Mouse (Mus musculus): ENCODE measurements around the gene Pcare. TPM values are rescaled to one million over a fixed set of nuclear protein-coding genes. Genes with fewer than 3 reads are reported as not detected.

Pcare gene
- total RNA-seq (2021), result under 1 TPM; 0.10 to 0.18 TPM
- long read RNA-seq, experiment 1, result 0 reads
- long read RNA-seq, experiment 2, result 0 reads

DNA sequence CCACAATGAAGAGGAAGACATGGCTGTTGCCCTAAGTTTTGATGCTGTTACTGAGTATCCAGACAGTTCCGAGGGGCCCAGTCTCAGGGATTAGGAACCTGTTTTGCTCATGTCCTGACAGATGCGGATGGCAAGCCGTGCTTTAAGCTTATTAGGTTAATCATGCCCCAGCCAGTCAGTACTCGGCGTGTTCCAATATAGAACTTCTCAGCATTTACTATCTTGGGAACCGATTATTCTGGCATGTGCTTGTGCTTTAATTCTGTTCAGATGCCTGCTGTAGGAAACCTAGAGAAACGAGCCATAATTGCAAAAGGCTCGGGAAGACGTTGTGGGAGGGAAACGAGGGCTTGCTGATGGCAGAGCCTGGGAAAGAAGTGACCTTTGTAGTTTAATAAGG lies at the start of gene Pcare:
Gene Pcare, minus strand, starts transcription at position 64 of the 400 bp plus-strand sequence.
- no peak for TF ChIP-seq CTCF (conservative IDR thresholded peaks at IDR 0.05)
- H3K27ac ChIP-seq, result no peak within 1 kb of the TSS
- peak in 1 of 2 experiments; percentile 16 for DNase-seq (ENCODE audit: low spot score in 2 of 2)
- H3K4me3 ChIP-seq, result no peak within 1 kb of the TSS

DNA sequence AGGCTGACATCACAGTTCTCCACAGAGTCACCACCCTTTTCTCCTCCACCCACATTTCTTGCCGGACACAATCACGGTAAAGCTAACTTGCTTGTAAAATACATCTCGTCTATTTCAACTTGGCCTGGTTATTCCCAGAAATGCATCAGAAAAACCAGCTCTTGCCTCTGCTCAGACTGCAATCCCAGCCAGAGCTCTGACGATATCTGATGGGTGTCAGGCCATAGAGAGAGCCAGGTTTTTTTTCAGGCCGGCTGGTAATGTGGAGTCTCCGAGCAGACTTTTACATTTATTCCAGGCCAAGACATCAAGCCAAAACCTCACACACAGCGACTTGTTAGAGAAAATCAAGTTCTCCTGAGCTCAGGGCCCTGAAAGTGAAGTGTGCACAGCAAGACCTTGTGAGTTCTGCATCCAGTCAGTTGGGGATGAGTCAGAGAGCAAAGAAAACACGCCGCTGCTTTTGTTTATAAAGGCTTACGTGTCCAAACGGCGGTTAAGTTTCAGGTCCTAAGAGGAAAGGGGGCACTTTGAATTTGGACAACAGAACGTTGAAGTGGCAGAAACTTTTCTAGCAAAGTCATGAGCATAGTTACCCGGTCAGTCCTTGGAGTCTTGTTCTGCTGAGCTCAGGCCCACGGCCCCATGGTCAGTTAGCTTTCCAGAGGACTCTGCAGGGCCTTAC lies 43.0 kb upstream of the Pcare start:
- H3K27ac ChIP-seq, result no peak overlapping the region
- no peak for DNase-seq (ENCODE audit: low spot score in 2 of 2)
- no peak for TF ChIP-seq CTCF (conservative IDR thresholded peaks at IDR 0.05)
- H3K4me3 ChIP-seq, result no peak overlapping the region

DNA sequence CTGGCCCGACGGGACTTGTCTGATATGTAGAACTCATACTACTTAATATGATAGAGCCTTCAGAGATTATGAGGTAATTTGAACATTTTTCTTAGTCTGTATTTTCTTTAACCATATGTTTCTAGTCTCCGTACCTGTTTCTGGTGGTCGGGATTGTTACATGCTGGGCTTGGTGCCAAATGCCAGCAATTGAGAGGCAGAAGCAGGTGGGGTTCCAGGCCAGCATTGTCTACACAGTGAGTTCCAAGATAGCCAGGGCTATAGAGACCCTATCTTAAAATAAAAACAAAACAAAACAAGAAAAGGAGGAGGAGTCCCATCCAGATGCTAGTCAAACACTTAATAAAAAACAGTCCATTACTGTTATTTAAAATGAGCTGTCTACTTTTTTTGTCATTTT lies 38.9 kb upstream of the Pcare start:
- no peak for TF ChIP-seq CTCF (conservative IDR thresholded peaks at IDR 0.05)
- DNase-seq (ENCODE audit: low spot score in 2 of 2), result no peak
- Histone ChIP-seq H3K27ac (no peak overlapping the region), H3K4me3 (no peak overlapping the region)

DNA sequence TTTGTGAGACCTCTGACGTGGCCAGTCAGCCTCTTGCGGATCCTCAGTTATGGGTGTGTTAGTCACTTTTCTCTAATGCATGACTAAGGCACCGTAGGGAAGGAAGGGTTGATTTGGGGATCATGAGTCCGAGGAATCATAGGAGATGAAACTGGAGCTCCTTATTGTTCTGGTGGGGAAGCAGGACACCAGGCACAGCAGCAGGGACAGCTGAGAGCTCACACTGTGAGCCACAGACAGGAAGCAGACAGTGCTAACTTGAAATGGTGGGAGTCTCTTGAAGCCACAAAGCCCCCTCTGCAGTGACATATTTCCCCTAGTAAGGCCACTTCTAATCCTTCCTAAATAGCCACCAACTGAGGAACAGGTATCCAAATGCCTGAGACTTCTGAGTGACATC lies 38.4 kb upstream of the Pcare start:
- Histone ChIP-seq H3K4me3 (no peak overlapping the region), H3K27ac (no peak overlapping the region)
- DNase-seq (ENCODE audit: low spot score in 2 of 2), result no peak
- TF ChIP-seq CTCF (conservative IDR thresholded peaks at IDR 0.05), result no peak

DNA sequence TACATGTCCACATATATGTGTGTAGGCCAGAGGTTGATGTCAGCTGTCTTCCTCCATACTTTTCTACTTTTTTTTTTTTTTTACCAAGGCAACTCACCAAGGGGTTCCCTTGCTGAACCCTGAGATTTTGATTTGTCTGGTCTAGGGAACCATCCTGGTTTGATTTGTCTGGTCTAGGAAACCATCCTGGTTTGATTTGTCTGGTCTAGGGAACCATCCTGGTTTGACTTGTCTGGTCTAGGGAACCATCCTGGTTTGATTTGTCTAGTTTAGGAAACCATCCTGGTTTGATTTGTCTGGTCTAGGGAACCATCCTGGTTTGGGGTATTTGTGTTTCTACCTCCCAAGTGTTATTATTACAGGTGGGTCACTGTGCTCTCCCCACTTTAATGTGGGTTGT lies 33.8 kb upstream of the Pcare start:
- Histone ChIP-seq H3K4me3 (no peak overlapping the region), H3K27ac (no peak overlapping the region)
- no peak for DNase-seq (ENCODE audit: low spot score in 2 of 2)
- no peak for TF ChIP-seq CTCF (conservative IDR thresholded peaks at IDR 0.05)

DNA sequence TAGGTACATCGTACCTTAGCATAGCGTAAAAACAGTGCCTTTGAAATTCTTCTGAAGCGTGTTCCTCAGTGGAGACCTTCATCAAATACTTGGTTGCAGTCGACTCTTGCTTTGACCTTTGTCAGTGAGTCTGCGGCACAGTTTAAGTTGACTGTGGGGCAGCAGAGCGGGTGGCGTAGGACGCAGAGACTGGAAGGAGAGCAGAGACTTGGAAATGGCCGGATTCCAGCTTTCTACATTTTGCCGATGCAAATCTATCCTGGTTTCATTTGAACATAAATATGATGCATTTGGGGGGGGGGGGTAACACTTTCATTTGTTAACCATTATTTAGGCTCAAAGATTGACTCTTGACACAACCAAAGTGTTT lies 30.7 kb upstream of the Pcare start:
- H3K4me3 ChIP-seq, result peak overlapping the region; percentile 74
- H3K27ac ChIP-seq, result peak overlapping the region; percentile 94
- no peak for DNase-seq (ENCODE audit: low spot score in 2 of 2)
- TF ChIP-seq CTCF (conservative IDR thresholded peaks at IDR 0.05), result no peak

DNA sequence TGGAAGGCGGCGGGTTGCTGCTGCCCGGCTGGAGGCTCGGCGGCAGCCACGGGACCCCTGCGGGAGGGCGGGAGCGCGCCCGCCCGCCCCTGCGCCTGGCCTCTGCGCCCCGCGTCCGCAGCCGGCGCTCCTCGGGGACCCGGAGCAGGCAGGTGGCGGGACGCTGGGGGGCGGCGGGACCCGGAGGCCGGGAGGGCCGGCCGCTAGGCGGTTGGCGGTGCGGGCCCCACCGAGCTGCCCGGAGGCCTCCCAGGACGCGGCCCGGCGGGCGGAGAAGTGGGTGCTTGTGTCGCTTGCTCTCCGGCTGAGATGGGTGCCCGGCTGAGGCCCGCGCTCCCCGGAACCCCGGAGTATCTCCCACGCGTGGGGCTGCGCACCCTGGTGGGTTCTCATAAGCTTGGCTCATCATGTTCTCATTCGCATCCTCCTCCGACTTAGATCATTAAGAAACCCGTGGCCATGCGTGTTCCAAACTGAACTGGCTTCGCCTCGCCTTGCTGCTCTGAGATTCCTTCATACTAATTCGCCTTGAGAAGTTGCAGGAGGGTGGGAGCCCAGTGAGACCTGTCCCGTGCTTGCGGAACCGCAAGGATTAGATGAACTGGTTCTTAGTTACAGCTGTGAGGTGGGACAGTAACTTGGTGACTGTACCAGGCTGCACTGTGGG lies 30.1 kb upstream of the Pcare start:
- peak overlapping the region; percentile 94 for H3K27ac ChIP-seq
- TF ChIP-seq CTCF (conservative IDR thresholded peaks at IDR 0.05), result peak; percentile 29; the same call in 1 of the 2 replicates
- DNase-seq (ENCODE audit: low spot score in 2 of 2), result peak; percentile 39 to 53
- H3K4me3 ChIP-seq, result peak overlapping the region; percentile 74

DNA sequence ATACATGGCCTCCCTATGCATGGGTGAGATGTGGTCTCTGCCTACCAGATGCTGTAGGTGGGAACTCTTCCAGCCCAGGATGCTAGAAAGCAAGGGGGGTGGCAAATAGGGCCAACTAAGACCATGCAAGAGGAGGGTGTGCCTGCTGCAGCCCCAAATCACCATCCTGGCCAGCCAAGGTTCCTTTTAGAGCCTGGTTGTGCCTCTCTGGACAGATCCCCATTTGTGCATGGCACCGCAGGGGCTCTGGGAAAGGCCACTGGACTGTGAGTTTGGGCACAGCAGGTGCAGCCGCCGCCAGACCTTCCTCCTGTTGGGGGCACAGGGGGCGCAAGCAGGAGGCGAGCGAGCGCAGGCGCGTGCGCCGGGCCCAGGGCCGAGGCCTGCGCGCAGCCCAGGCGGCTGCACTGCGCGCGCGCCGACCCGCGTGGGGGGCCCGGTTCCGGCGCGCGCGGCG lies 29.6 kb upstream of the Pcare start:
- Histone ChIP-seq H3K27ac (peak overlapping the region; percentile 94), H3K4me3 (peak overlapping the region; percentile 57)
- peak in 1 of 2 experiments; percentile 40 for DNase-seq (ENCODE audit: low spot score in 2 of 2)
- TF ChIP-seq CTCF (conservative IDR thresholded peaks at IDR 0.05), result 0 out of 2 replicates have a peak, but pooled peaks have one; percentile 2

DNA sequence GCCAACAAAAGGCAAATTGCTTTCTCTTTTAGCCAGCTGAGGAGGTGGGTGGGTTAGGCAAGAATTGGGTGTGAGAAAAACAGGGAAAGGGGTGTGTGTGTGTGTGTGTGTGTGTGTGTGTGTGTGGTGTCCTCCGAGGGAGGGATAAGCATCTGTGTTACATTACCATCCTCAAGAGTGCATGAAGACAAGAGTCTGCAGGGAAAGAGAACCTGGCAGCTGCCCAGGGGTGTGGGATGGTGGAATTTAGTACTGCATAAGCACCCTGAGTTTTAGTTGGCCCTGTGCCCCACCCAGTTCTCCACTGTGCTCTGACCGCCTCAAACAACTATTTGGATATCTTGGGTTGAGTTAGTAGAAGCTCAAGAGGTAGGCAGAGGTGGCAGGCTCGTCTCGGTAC lies 28.3 kb upstream of the Pcare start:
- TF ChIP-seq CTCF (conservative IDR thresholded peaks at IDR 0.05), result no peak
- Histone ChIP-seq H3K27ac (no peak overlapping the region), H3K4me3 (no peak overlapping the region)
- DNase-seq (ENCODE audit: low spot score in 2 of 2), result peak; percentile 25 to 47

DNA sequence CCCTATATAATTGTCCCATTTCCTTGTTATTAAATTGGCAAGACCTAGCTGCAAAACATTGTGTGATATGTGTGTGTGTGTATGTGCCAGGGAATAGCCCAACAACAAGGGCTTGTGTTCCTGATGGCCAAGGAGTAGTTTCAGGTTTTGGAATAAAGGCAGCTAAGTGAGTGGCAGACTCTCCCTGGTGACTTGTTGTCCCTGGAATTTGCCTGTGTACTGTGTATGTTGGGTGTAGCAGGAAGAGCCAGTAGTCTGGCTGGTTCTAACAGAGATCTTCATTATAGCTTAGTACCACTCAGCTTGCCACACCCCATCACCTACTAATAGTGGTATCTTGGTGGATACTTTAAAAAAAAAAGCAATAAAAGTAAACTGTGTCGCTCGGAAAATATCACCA lies 27.8 kb upstream of the Pcare start:
- TF ChIP-seq CTCF (conservative IDR thresholded peaks at IDR 0.05), result no peak
- H3K27ac ChIP-seq, result no peak overlapping the region
- H3K4me3 ChIP-seq, result no peak overlapping the region
- DNase-seq (ENCODE audit: low spot score in 2 of 2), result no peak

DNA sequence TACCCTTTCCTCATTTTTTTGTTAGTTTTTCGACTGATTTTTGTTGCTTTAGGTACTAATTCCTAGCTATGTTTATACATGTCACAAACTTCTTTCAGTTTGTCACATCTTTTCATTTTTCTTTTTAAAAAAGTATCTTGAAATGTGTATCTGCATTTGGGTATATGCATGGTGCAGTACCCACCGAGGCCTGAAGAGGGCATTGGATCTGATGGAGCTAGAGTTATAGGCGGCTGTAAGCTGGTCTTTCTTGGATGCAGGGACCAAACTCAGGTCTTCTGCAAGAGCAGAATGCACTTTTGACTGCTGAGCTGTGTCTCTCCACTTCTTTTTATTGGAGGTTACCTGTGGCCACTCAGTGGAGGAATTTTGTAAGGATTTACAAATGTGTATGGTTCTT lies 26.0 kb upstream of the Pcare start:
- no peak for DNase-seq (ENCODE audit: low spot score in 2 of 2)
- TF ChIP-seq CTCF (conservative IDR thresholded peaks at IDR 0.05), result peak; percentile 61
- H3K4me3 ChIP-seq, result no peak overlapping the region
- no peak overlapping the region for H3K27ac ChIP-seq

DNA sequence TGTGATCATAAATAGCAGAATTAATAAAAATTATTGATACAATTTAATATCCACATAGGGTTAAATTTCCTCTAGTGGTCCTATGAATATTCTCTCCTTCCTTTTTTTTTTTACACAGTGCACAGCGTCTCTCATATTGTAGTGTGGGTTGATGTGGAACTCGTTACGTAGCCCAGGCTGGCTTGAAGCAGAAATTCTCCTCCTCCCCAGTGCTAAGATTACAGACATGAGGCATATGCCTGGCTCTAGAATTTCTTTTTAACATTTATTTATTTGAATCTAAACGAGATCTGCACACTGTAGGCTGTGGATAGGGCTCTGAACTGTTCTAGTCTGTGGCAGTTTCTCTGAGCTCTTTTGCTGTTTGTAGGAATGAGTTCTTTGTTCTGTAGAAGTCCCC lies 22.6 kb upstream of the Pcare start:
- H3K27ac ChIP-seq, result no peak overlapping the region
- no peak for DNase-seq (ENCODE audit: low spot score in 2 of 2)
- TF ChIP-seq CTCF (conservative IDR thresholded peaks at IDR 0.05), result no peak

DNA sequence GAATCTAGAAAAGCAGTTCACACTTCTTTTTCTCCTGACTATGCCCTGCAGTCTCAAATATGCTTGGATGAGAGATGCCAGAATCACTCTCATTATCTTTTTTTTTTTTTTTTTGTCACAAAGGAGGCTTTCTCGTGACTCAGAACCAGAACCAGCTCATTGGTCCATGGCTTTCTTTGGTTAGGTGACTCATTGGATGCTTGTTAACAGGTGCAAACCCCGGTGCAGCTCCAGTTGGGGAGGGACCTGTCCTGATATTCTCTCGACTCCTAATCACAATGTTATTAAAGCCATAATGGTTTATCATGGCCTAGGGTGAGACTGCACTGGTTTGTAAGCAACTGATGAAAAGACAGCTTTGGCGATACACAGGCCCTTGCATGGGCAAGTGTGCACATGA lies 21.5 kb upstream of the Pcare start:
- Histone ChIP-seq H3K27ac (no peak overlapping the region), H3K4me3 (no peak overlapping the region)
- TF ChIP-seq CTCF (conservative IDR thresholded peaks at IDR 0.05), result no peak
- no peak for DNase-seq (ENCODE audit: low spot score in 2 of 2)

More for the DNA sequence above, 22.6 kb upstream of the Pcare start:
- no peak overlapping the region for H3K4me3 ChIP-seq

DNA sequence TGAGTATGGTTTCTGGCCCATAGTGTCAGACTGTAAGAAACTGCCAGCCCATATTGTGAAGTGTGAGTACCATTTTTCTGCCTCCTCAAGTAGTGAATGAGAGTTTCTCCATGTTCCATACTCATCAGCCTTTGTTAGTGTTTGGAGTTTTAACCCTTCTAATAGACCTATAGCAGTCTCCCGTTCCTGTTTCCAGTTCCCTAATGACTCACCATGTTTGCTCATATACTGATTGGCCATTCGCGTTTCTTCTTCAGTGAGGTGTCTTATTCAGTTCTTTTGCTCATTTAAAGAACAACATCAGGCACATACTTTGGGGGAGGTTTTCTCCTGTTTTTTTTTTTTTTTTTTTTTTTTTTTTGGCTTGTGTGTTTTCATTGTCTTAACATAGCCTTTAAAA lies 18.0 kb upstream of the Pcare start:
- DNase-seq (ENCODE audit: low spot score in 2 of 2), result no peak
- Histone ChIP-seq H3K27ac (no peak overlapping the region), H3K4me3 (no peak overlapping the region)
- TF ChIP-seq CTCF (conservative IDR thresholded peaks at IDR 0.05), result no peak

Measured in layer of hippocampus, adult 2 months (tissue).